Comparison of ENCODE assay signal across 10 mouse cellular contexts in the genomic region with DNA sequence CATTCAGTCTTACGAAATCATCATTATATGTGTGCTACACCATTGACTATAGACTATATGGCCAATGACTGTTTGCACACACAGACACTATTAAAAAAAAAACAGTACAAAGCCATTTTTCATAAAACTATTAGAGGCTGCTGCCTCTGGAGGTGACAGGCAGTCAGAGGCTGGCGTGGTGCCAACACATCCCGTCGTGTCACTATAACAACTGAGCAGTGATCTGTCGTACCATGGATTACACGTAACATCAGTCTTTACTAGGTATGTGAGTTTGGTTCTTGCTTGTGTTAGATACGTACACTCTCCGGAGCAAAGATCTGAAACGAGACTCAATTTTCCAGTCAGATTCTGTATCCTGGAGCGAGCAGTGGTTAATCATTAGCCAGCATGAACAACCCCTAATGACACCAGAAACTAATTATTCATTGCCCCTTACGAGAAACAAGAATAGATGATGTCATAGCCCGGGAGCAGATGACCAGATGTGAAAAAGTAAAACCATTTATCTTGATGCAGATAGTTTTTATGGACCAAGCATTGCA. TPM values are rescaled to one million over a fixed set of nuclear protein-coding genes. Genes with fewer than 3 reads are reported as not detected.
DNase-seq lines count a peak whose midpoint lies in the region; ATAC-seq and TF ChIP-seq lines count a peak whose summit lies in the region.
"Had no signal": no experiment of that assay in that cellular context is flagged by ENCODE, and none has a peak within 500 bp of the region (broad histone marks: within the 10 kb centered on the region; RNA-seq: fewer than 3 reads in every experiment).

No protein-coding gene starts in this region.

- peaks cover 7% of the 10 kb centered on the region; the same call in 1 of the 2 replicates for H3K4me1 ChIP-seq in midbrain, embryonic 11.5 days (ENCODE audit: control insufficient read depth, insufficient read depth, low read length)
- peaks cover 8% of the 10 kb centered on the region for H3K4me1 ChIP-seq in midbrain, embryonic 16.5 days (ENCODE audit: control insufficient read depth, insufficient read depth, low read length)
- H3K4me1 ChIP-seq in intestine, embryonic 15.5 days (replicated peaks): 0 out of 2 replicates have a peak, but pooled peaks cover 7% of the 10 kb centered on the region
- peaks cover 4% of the 10 kb centered on the region; the same call in 1 of the 2 replicates for H3K4me1 ChIP-seq in small intestine, adult 2 months (ENCODE audit: control insufficient read depth, insufficient read depth, insufficient read length, low read length)

- no peak overlapping the region for H3K4me2 ChIP-seq in midbrain, embryonic 11.5 days
- H3K4me2 ChIP-seq in midbrain, embryonic 16.5 days (ENCODE audit: low read length): no peak overlapping the region
- H3K4me2 ChIP-seq in intestine, embryonic 15.5 days (replicated peaks): peak overlapping the region; percentile 26; the same call in 1 of the 2 replicates
- H3K4me2 ChIP-seq: limb, embryonic 15.5 days had no signal

- no peaks in the 10 kb centered on the region for H3K27me3 ChIP-seq in midbrain, embryonic 11.5 days (ENCODE audit: control insufficient read depth, insufficient read depth, low read length)
- no peaks in the 10 kb centered on the region; the same call in 1 of the 2 replicates for H3K27me3 ChIP-seq in midbrain, embryonic 16.5 days (ENCODE audit: control insufficient read depth, insufficient read depth, low read depth, low read length)
- no peaks in the 10 kb centered on the region for H3K27me3 ChIP-seq in intestine, embryonic 15.5 days (replicated peaks)
- H3K27me3 ChIP-seq in small intestine, adult 2 months (ENCODE audit: control insufficient read depth, insufficient read depth, low read length): no peaks in the 10 kb centered on the region
- H3K27me3 ChIP-seq: limb, embryonic 15.5 days had no signal

- DNase-seq in gastrocnemius, postnatal 10 days: peak; percentile 44
- DNase-seq in gastrocnemius, adult 8-10 months (ENCODE audit: low spot score in 2 of 2): no peak
- peak; percentile 60 for DNase-seq in midbrain, embryonic 11.5 days (ENCODE audit: low spot score, missing footprints)
- DNase-seq in ovary, postnatal 36 days (ENCODE audit: low spot score): no peak
- DNase-seq: thymus, adult 2 months had no signal

- no peak for TF ChIP-seq CTCF in small intestine, adult 2 months (IDR thresholded peaks at IDR 0.05; ENCODE audit: extremely low read depth, insufficient read length, insufficient replicate concordance, low read depth, low read length)

- H3K27ac ChIP-seq in midbrain, embryonic 11.5 days (ENCODE audit: low read depth, low read length): no peak overlapping the region
- no peak overlapping the region for H3K27ac ChIP-seq in midbrain, embryonic 16.5 days (ENCODE audit: low read length)
- no peak overlapping the region for H3K27ac ChIP-seq in intestine, embryonic 15.5 days
- H3K27ac ChIP-seq in small intestine, adult 2 months (ENCODE audit: insufficient read depth, low read depth, low read length): peak overlapping the region; percentile 55
- H3K27ac ChIP-seq: limb, embryonic 15.5 days had no signal

- H3K9ac ChIP-seq in midbrain, embryonic 11.5 days (ENCODE audit: low read length): no peak overlapping the region
- no peak overlapping the region for H3K9ac ChIP-seq in midbrain, embryonic 16.5 days (ENCODE audit: low read depth, low read length)
- no peak overlapping the region for H3K9ac ChIP-seq in intestine, embryonic 15.5 days
- H3K9ac ChIP-seq: limb, embryonic 15.5 days had no signal

- TF ChIP-seq POLR2A in small intestine, adult 2 months (IDR thresholded peaks at IDR 0.05; ENCODE audit: low read depth, low read length): no peak

- H3K36me3 ChIP-seq in midbrain, embryonic 11.5 days (ENCODE audit: control insufficient read depth, insufficient read depth, low read length): no peaks in the 10 kb centered on the region
- H3K36me3 ChIP-seq in midbrain, embryonic 16.5 days (ENCODE audit: control insufficient read depth, insufficient read depth, low read length): no peaks in the 10 kb centered on the region
- H3K36me3 ChIP-seq in intestine, embryonic 15.5 days: no peaks in the 10 kb centered on the region
- no peaks in the 10 kb centered on the region for H3K36me3 ChIP-seq in small intestine, adult 2 months (ENCODE audit: control insufficient read depth, insufficient read depth, low read length)
- H3K36me3 ChIP-seq: limb, embryonic 15.5 days had no signal

- H3K4me3 ChIP-seq in midbrain, embryonic 11.5 days (ENCODE audit: low read depth, low read length): no peak overlapping the region
- no peak overlapping the region for H3K4me3 ChIP-seq in midbrain, embryonic 16.5 days (ENCODE audit: low read depth, low read length)
- H3K4me3 ChIP-seq in intestine, embryonic 15.5 days (replicated peaks): 0 out of 2 replicates have a peak overlapping the region, but pooled peaks have one; percentile 2
- peak overlapping the region; percentile 32 for H3K4me3 ChIP-seq in small intestine, adult 2 months (ENCODE audit: low read depth, low read length)
- H3K4me3 ChIP-seq: limb, embryonic 15.5 days; megakaryocyte, embryonic 14.5 days had no signal

- 92% methylated on average over 12 of the region's 12 CpGs for WGBS in midbrain, embryonic 11.5 days
- WGBS in midbrain, embryonic 16.5 days: 62% methylated on average over 12 of the region's 12 CpGs
- WGBS in intestine, embryonic 15.5 days: 42% methylated on average over 12 of the region's 12 CpGs
- 21% methylated on average over 12 of the region's 12 CpGs for WGBS in small intestine, adult 2 months

- H3K9me3 ChIP-seq in midbrain, embryonic 11.5 days (ENCODE audit: control insufficient read depth, low read length): no peaks in the 10 kb centered on the region
- H3K9me3 ChIP-seq in midbrain, embryonic 16.5 days (replicated peaks; ENCODE audit: control insufficient read depth, low read length, poor library complexity, severe bottlenecking): no peaks in the 10 kb centered on the region
- H3K9me3 ChIP-seq in intestine, embryonic 15.5 days: no peaks in the 10 kb centered on the region
- H3K9me3 ChIP-seq: limb, embryonic 15.5 days; megakaryocyte, embryonic 14.5 days had no signal

- ATAC-seq in midbrain, embryonic 11.5 days (ENCODE audit: low FRiP score): no peak
- ATAC-seq in midbrain, embryonic 16.5 days: no peak
- ATAC-seq in intestine, embryonic 15.5 days: peak; percentile 36

RNA-seq across cellular contexts. Expression of a gene that starts 3.6 kb away (rescaled TPM):
- total RNA-seq in gastrocnemius, postnatal 10 days (2021): 10 to 100 TPM in 1 of 2 experiments, 1 to 10 TPM in 1; 9.5 to 15.4 TPM
- 1 to 10 TPM; 5.6 to 7.2 (median 5.9) TPM for total RNA-seq in gastrocnemius, adult 8-10 months (2022)
- polyA plus RNA-seq in midbrain, embryonic 11.5 days (2014; fragmentation: Nextera tagmentation; extraction: Ambion mirVana): 53.0 and 58.4 TPM in 2 replicates
- polyA plus RNA-seq in midbrain, embryonic 16.5 days (2015; fragmentation: Nextera tagmentation; extraction: Ambion mirVana): 7.4 and 8.2 TPM in 2 replicates
- 46.9 and 56.5 TPM in 2 replicates for polyA plus RNA-seq in intestine, embryonic 15.5 days (2015; fragmentation: Nextera tagmentation; extraction: Ambion mirVana)
- 10.9 and 26.4 TPM in 2 replicates for polyA plus RNA-seq in small intestine, adult 2 months (2012; rRNA removed)

Comparison
In these comparisons a context has a peak if more than half of its experiments do, and no peak if none do; other contexts are left out.
1. DNase-seq: peak in gastrocnemius, postnatal 10 days (single experiment) and midbrain, embryonic 11.5 days (single experiment); none in gastrocnemius, adult 8-10 months (0 of 2) and ovary, postnatal 36 days (single experiment).
2. H3K4me3 ChIP-seq: peak in intestine, embryonic 15.5 days (single experiment) and small intestine, adult 2 months (single experiment); none in midbrain, embryonic 11.5 days (single experiment) and midbrain, embryonic 16.5 days (single experiment).